Mouse (Mus musculus) MEL (cell line): ENCODE measurements around the gene Cnksr1.

ENCODE experiments used
- CHD1 ChIP-seq: IDR thresholded peaks from 2 replicates; pipeline ENCODE4 v1.6.1; 2012; ENCODE audit warnings: low read depth, mild to moderate bottlenecking, inconsistent platforms, low read length, improper control_type of control experiment
- CTCF ChIP-seq, 3 experiments: IDR thresholded peaks in 2 of 3; conservative IDR thresholded peaks in 1 of 3; 2 replicates each; pipeline ENCODE4 v1.5.1; 2011 to 2012; ENCODE audit warnings: low read length in 3 of 3, low read depth in 2 of 3, mild to moderate bottlenecking in 2 of 3, improper control_type of control experiment in 1 of 3, inconsistent platforms in 1 of 3, mixed read lengths in 1 of 3, moderate library complexity in 1 of 3; ENCODE audit not compliant: control insufficient read depth in 1 of 3, insufficient read depth in 1 of 3, poor library complexity in 1 of 3, severe bottlenecking in 1 of 3
- GATA1 ChIP-seq: IDR thresholded peaks from 2 replicates; pipeline ENCODE4 v1.6.1; 2011; ENCODE audit warnings: low read depth, low read length, improper control_type of control experiment
- HCFC1 ChIP-seq: IDR thresholded peaks from 2 replicates; pipeline ENCODE4 v1.6.1; 2012; ENCODE audit warnings: low read depth, mild to moderate bottlenecking, inconsistent platforms, low read length, improper control_type of control experiment, moderate library complexity
- KAT2A ChIP-seq: conservative IDR thresholded peaks from 2 replicates; pipeline ENCODE4 v1.6.1; 2012; ENCODE audit warnings: low read depth, low read length, improper control_type of control experiment, inconsistent platforms
- MYB ChIP-seq: IDR thresholded peaks from 2 replicates; pipeline ENCODE4 v1.6.1; 2011; ENCODE audit warnings: mild to moderate bottlenecking, low read depth, low read length, improper control_type of control experiment
- NRF1 ChIP-seq: IDR thresholded peaks from 2 replicates; pipeline ENCODE4 v1.6.1; 2014; ENCODE audit warnings: low read depth, mild to moderate bottlenecking, inconsistent platforms, low read length, improper control_type of control experiment, moderate library complexity; ENCODE audit not compliant: poor library complexity, insufficient read depth, severe bottlenecking
- POLR2A ChIP-seq, 2 experiments: IDR thresholded peaks; 2 replicates each; pipeline ENCODE4 v1.6.1; 2011 to 2012; ENCODE audit warnings: low read length in 2 of 2, mild to moderate bottlenecking in 2 of 2, control low read depth in 1 of 2, improper control_type of control experiment in 1 of 2, low read depth in 1 of 2, moderate library complexity in 1 of 2; ENCODE audit not compliant: control insufficient read depth in 1 of 2, insufficient read depth in 1 of 2, poor library complexity in 1 of 2
- SIN3A ChIP-seq: IDR thresholded peaks from 2 replicates; pipeline ENCODE4 v1.6.1; 2012; ENCODE audit warnings: low read length, improper control_type of control experiment, inconsistent platforms
- TBP ChIP-seq: IDR thresholded peaks from 2 replicates; pipeline ENCODE4 v1.8.0; 2011; ENCODE audit warnings: low read depth, low read length, improper control_type of control experiment
- USF1 ChIP-seq: IDR thresholded peaks from 2 replicates; pipeline ENCODE4 v1.6.1; 2014; ENCODE audit warnings: low read depth, mild to moderate bottlenecking, inconsistent platforms, low read length, improper control_type of control experiment, moderate library complexity
- ZC3H11A ChIP-seq: IDR thresholded peaks from 2 replicates; pipeline ENCODE4 v1.6.1; 2012; ENCODE audit warnings: low read depth, mild to moderate bottlenecking, inconsistent platforms, low read length, improper control_type of control experiment
- ZMIZ1 ChIP-seq: IDR thresholded peaks from 2 replicates; pipeline ENCODE4 v1.6.1; 2012; ENCODE audit warnings: low read depth, mild to moderate bottlenecking, inconsistent platforms, low read length, improper control_type of control experiment, moderate library complexity

GRCm38 (mm10) chr4:134287168-134287564 lies 49.0 kb upstream of the Cnksr1 start:
- TF ChIP-seq POLR2A (IDR thresholded peaks at IDR 0.05; ENCODE audit: control insufficient read depth in 1 of 2, insufficient read depth in 1 of 2, low read depth in 1 of 2, low read length in 2 of 2, poor library complexity in 1 of 2) (peak; percentile 91 to 97), SIN3A (peak; percentile 58), HCFC1 (peak; percentile 77), CTCF (IDR thresholded peaks at IDR 0.05 in 2 of 3, conservative IDR thresholded peaks at IDR 0.05 in 1 of 3; ENCODE audit: control insufficient read depth in 1 of 3, insufficient read depth in 1 of 3, low read depth in 2 of 3, low read length in 3 of 3, poor library complexity in 1 of 3, severe bottlenecking in 1 of 3) (peak in 2 of 3 experiments; percentile 20 to 33; a peak in 4 of 6 replicates), NRF1 (peak; percentile 83), ZMIZ1 (peak; percentile 70), GATA1 (no peak), CHD1 (peak; percentile 76), USF1 (peak; percentile 78), KAT2A (peak; percentile 67; the same call in 1 of the 2 replicates), ZC3H11A (no peak), TBP (peak; percentile 40; the same call in 1 of the 2 replicates), MYB (peak; percentile 26; the same call in 1 of the 2 replicates)
